Mouse (Mus musculus) spleen, adult 12 weeks (tissue): ENCODE data around the gene Map3k13.
"Not testable (repeated sequence)": the region's sequence is repeated elsewhere in the genome, so short reads cannot be mapped to it uniquely, and the experiment has no call there.

Experiments used
- DNase-seq: peaks from one replicate; pipeline ENCODE4 v3.0.0; 2022; ENCODE audit warnings: low spot score

The Map3k13 gene

DNA sequence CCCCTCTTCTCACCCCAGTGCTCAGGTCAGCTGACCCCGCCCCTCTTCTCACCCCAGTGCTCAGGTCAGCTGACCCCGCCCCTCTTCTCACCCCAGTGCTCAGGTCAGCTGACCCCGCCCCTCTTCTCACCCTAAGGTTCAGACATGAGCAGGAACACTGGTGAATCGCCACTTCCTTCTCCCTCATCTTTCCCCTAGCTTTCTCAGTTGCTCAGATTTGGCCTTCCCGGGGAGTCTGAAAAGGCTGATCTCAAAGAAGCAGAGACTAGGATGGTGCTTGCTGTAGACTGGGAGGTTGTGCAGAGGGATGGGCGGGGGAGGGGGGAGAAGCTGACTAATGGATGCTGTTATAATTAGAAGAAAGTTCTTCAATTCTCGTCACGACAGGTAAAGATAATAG is 114.8 kb downstream of the Map3k13 start:
- DNase-seq, result not testable (repeated sequence)

DNA sequence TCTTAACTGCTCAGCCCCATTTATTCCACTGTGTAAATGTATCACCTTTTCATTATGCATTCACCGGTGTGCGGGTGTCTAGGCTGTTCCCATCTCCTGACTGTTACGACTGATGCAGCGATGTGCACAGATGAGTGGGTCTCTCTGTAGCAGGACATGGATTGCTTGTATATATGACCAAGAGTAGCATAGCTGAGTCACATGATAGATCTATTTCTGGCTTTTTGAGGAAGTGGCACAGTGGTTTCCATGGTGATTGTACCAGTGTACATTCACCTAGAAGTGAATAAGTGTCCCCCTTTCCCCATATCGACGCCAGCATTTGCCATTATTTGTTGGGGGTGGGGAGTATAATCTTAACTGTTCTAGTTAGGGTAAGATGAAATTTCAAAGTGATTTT is 119.2 kb downstream of the Map3k13 start:
- no peak for DNase-seq

GRCm38 (mm10) chr16:21916681-21917080 is 122.5 kb downstream of the Map3k13 start:
- DNase-seq, result no peak

GRCm38 (mm10) chr16:21928471-21928870 is 134.3 kb downstream of the Map3k13 start:
- no peak for DNase-seq

DNA sequence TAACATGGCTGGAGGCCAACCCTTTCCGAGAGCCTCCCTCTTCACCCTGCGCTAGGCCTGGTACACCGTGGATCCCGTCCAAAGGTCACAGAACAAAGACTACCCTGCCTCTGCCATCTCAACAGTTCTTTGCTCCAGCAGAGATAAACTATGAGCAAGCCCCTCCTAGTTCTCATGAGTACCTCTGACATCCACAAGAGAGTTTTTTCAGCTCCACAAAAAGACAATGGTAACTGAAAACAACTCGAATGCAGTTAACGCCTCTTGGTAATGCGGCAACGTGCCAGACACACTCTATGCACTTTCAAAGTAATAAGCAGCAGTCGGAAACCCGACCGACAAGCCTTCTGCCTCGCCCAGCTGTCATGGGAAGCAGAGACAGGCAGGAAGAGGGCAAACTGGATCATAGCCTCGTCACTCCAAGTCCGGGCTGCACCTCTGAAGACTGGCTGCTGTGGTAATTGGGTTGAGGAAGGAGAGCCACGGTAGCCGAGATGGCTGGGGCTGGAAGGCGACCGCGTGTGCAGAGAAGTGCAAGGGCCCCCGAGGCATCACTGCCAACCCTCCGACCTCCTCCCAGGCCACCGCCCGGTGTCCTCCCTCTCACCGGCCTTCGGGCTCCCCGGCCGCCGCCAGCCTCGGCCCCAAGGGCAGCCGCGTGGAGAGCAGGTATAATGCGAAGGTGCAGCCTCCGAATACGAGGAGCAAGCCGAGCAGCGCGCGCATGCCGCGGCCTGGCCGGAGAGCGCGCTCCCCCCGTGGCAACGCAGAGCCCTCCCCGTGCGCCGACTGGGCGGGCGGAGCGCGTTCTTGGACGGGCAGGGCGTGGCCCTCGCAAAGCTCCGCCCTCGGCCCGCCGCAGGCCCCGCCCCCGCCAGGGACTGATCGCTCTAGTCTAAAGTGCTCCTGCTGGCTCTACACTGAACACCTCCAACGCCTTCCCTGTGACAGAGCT is 152.9 kb downstream of the Map3k13 start, which contains the start of gene Tmem41a:
Tmem41a (minus strand) TSS at position 792 of the 955 bp plus-strand sequence.
- peak; percentile 85 for DNase-seq

DNA sequence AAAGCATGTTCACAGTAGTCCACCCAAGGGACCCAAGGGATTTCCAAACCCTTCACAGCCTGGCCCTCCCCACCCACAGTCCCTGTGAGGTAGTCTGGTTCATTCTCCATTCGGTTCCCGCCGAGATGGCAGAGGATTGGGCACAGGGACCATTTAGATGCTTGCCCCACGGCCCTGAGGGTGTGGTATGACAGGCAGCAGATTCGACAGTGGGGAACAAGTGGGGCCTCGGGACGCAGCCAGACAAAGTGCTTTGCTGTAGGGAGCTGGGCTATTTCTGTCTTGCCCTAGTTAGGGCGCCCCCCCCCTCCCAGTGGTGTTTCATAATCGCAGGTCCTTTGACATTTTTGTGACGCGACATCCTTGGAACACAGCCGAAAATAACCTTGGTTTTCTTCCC is 161.4 kb downstream of the Map3k13 start:
- no peak for DNase-seq

DNA sequence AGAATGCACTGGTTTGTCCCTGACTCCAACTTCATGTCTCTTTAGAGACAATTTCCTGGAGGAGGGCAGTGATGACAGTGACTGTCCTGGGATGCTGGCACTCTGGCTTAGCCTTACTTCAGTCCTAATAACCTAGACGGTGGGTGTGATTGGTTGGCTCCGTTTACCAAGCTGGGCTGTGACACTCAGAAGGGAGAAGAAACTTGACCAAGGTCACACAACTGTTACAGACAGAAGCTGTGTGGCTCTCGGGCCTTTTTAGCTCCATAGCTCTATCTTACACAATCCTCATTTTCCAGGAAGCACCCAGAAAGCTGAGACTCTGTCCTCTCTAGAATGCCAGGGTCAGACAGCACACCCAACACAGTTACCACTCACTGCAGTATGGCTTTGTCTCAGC is 171.4 kb downstream of the Map3k13 start:
- DNase-seq, result no peak

DNA sequence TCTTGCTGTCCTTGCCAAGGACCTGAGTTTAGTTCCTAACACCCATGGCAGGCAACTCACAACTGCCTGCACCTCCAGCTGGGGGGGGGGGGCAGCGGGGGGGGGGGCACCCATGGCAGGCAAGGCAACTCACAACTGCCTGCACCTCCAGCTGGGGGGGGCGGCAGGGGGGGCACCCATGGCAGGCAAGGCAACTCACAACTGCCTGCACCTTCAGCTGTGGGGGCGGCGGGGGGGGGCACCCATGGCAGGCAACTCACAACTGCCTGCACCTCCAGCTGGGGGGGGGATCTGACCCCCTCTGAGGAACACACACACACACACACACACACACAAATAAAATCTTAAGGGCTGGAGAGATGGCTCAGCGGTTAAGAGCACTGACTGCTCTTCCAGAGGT is 175.7 kb downstream of the Map3k13 start:
- DNase-seq, result no peak

DNA sequence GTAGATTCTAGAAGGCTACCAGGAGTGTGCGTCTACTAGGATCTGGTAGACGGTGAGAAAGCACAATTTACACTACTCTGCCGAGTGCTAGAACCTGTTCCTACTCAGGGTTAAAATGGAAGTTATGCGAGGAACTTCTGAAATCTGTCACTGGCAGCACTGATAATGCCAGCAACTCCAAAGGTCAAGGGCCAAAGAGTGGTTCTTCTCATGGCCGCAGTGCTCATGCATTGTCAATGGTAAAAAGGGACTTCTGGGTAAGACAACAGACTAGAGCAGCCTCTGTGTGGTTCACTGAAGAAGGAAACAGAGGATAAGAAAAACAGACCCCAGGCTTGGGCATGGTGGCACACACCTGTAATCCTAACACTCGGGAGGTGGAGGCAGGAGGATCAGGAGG is 176.4 kb downstream of the Map3k13 start:
- DNase-seq, result no peak

DNA sequence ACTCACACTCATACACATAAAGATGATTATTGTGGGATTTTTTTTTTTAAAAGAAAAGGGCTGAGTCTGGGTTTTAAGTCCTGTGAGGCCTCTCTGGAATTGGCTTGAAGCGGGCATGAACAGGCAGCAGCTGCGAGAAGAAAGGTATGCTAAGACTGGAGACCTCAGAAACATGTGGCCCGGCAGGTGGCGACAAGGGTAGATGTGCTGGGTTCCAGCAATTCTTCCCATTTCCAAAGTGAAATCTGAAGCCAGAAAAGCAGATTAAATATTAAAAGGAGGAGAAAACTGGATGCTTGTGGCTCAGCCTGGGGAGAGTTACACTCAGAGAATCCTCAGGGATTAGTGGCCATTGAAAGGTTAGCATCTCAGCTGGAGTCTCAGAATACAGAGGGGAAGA is 177.3 kb downstream of the Map3k13 start:
- no peak for DNase-seq

- no peak for DNase-seq
These were observed 182.1 kb downstream of the Map3k13 start for GRCm38 (mm10) chr16:21976203-21976602.

DNA sequence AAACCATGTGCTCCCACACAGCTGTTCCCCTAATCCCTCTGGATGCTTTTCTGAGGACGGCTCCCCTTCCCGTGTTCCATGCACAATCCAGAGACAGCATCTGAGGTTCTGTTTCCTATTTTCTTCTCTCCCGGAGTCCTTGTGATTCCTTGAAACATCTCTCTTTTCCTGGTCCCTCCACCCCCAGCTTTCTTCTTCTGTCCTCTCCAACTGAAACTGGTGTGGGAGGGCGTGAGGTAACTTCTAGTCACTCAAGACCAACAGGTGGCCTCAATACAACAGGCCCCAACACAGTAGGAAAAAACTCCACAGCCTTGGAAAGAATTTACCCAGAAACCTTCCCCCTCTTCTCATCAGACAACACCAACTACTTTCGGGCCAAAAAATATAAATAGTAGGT is 183.2 kb downstream of the Map3k13 start:
- no peak for DNase-seq
